Mouse (Mus musculus): ENCODE results near the gene Polr1a. TPM values are rescaled to one million over a fixed set of nuclear protein-coding genes. Genes with fewer than 3 reads are reported as not detected.
"Not testable (repeated sequence)": the region's sequence is repeated elsewhere in the genome, so short reads cannot be mapped to it uniquely, and the experiment has no call there.

The Polr1a gene
- total RNA-seq (2021): 10 to 100 TPM; 39.9 to 50.0 TPM
- long read RNA-seq, experiment 1, partial matches to known transcripts: 4 of 5 reads
- long read RNA-seq, experiment 1, other reads (novel, unspliced or antisense): 1 of 5 reads
- long read RNA-seq, experiment 2, partial matches to known transcripts: 6 of 7 reads
- long read RNA-seq, experiment 2, other reads (novel, unspliced or antisense): 1 of 7 reads

GRCm38 (mm10) chr6:71908481-71909381 lies at the start of gene Polr1a, which contains the start of gene Ptcd3:
Gene Polr1a (plus strand): TSS chr6:71909053.
Gene Ptcd3 (minus strand): TSS chr6:71908750.
- DNase-seq: peak; percentile 91 to 97

GRCm38 (mm10) chr6:71867751-71868150 lies 41.1 kb upstream of the Polr1a start:
- no peak for DNase-seq

- no peak for DNase-seq
These were observed 40.0 kb upstream of the Polr1a start for GRCm38 (mm10) chr6:71868809-71869208.

- DNase-seq: no peak
These were observed 37.5 kb upstream of the Polr1a start for GRCm38 (mm10) chr6:71871396-71871795.

- DNase-seq: no peak
These were observed 30.7 kb upstream of the Polr1a start for GRCm38 (mm10) chr6:71877965-71878760.

- DNase-seq: no peak
These were observed 15.6 kb upstream of the Polr1a start for GRCm38 (mm10) chr6:71893263-71893662.

GRCm38 (mm10) chr6:71907702-71908235 lies 1.1 kb upstream of the Polr1a start:
- DNase-seq: no peak

- no peak for DNase-seq
These were observed 531 bp downstream of the Polr1a start for GRCm38 (mm10) chr6:71909384-71909783.

- DNase-seq: no peak
These were observed 987 bp downstream of the Polr1a start for GRCm38 (mm10) chr6:71909840-71910239.

GRCm38 (mm10) chr6:71911686-71912450 lies 3.0 kb downstream of the Polr1a start:
- DNase-seq: peak; percentile 48

GRCm38 (mm10) chr6:71920752-71921151 lies 11.9 kb downstream of the Polr1a start:
- DNase-seq: no peak

- not testable (repeated sequence) for DNase-seq
These were observed 16.4 kb downstream of the Polr1a start for GRCm38 (mm10) chr6:71925233-71925632.

- DNase-seq: peak; percentile 60 to 79
These were observed 19.1 kb downstream of the Polr1a start for GRCm38 (mm10) chr6:71927911-71928310.

- DNase-seq: peak in 1 of 2 experiments; percentile 66
These were observed 21.2 kb downstream of the Polr1a start for GRCm38 (mm10) chr6:71930053-71930452.

- DNase-seq: no peak
These were observed 22.1 kb downstream of the Polr1a start for GRCm38 (mm10) chr6:71930830-71931437.

GRCm38 (mm10) chr6:71932347-71932746 lies 23.5 kb downstream of the Polr1a start:
- no peak for DNase-seq

GRCm38 (mm10) chr6:71934081-71934556 lies 25.3 kb downstream of the Polr1a start:
- peak; percentile 73 to 83 for DNase-seq

- DNase-seq: peak in 1 of 2 experiments; percentile 34
These were observed 26.9 kb downstream of the Polr1a start for GRCm38 (mm10) chr6:71935737-71936136.

GRCm38 (mm10) chr6:71940912-71941311 lies 32.1 kb downstream of the Polr1a start:
- no peak for DNase-seq

- no peak for DNase-seq
These were observed 36.2 kb downstream of the Polr1a start for GRCm38 (mm10) chr6:71945101-71945500.

- no peak for DNase-seq
These were observed 37.3 kb downstream of the Polr1a start for GRCm38 (mm10) chr6:71946121-71946520.

All from heart, adult 18-20 months (tissue).